Mouse (Mus musculus) forebrain, embryonic 16.5 days (tissue): ENCODE results near the gene Bcl2. TPM values are rescaled to one million over a fixed set of nuclear protein-coding genes. Genes with fewer than 3 reads are reported as not detected.

Source experiments
- ATAC-seq: fragments of 200-750 bp; cut with Nextera tagmentation; 2 replicates; pipeline ENCODE4 v1.8.0; 2017; ENCODE audit warnings: mild to moderate bottlenecking, moderate library complexity
- H3K27ac ChIP-seq: fragments of 300-500 bp; sonication (generic); 2 replicates; pipeline ENCODE4 v1.5.1; 2014; ENCODE audit warnings: low read length, control low read depth
- H3K27me3 ChIP-seq: fragments of 300-500 bp; sonication (generic); replicated peaks from 2 replicates; pipeline ENCODE4 v1.6.1; 2014; ENCODE audit warnings: low read length; ENCODE audit not compliant: control insufficient read depth, insufficient read depth
- H3K36me3 ChIP-seq: fragments of 300-500 bp; sonication (generic); 2 replicates; pipeline ENCODE4 v1.6.1; 2014; ENCODE audit not compliant: control insufficient read depth, insufficient read depth
- H3K4me1 ChIP-seq: fragments of 300-500 bp; sonication (generic); replicated peaks from 2 replicates; pipeline ENCODE4 v1.6.1; 2014; ENCODE audit warnings: low read length; ENCODE audit not compliant: control insufficient read depth, insufficient read depth
- H3K4me2 ChIP-seq: fragments of 300-500 bp; sonication (generic); 2 replicates; pipeline ENCODE4 v1.6.1; 2014; ENCODE audit warnings: mild to moderate bottlenecking, low read length, control low read depth
- H3K4me3 ChIP-seq: fragments of 300-500 bp; sonication (generic); replicated peaks from 2 replicates; pipeline ENCODE4 v1.5.1; 2014; ENCODE audit warnings: mild to moderate bottlenecking, low read length, control low read depth
- H3K9ac ChIP-seq: fragments of 300-500 bp; sonication (generic); replicated peaks from 2 replicates; pipeline ENCODE4 v1.6.1; 2014; ENCODE audit warnings: low read depth, low read length, control low read depth
- H3K9me3 ChIP-seq: fragments of 300-500 bp; sonication (generic); 2 replicates; pipeline ENCODE4 v1.6.1; 2016; ENCODE audit warnings: low read length; ENCODE audit not compliant: control insufficient read depth
- WGBS: fragments of 180-500 bp; shearing (Covaris S2); extraction: QIAGEN DNeasy Blood & Tissue Kit; methylation state at CpG from one replicate; pipeline ENCODE4 v1.1.7; 2014; 5-methylcytosine and 5-hydroxymethylcytosine counted together
- polyA plus RNA-seq: library from polyadenylated mRNA; unstranded; fragments of >200 nt; fragmentation: Nextera tagmentation; extraction: Ambion mirVana; gene quantifications from 2 replicates; pipeline ENCODE4 v1.2.1, GENCODE M21; 2015

The Bcl2 gene
- polyA plus RNA-seq, 1 experiment from 2014 or later, result 13.7 TPM

DNA sequence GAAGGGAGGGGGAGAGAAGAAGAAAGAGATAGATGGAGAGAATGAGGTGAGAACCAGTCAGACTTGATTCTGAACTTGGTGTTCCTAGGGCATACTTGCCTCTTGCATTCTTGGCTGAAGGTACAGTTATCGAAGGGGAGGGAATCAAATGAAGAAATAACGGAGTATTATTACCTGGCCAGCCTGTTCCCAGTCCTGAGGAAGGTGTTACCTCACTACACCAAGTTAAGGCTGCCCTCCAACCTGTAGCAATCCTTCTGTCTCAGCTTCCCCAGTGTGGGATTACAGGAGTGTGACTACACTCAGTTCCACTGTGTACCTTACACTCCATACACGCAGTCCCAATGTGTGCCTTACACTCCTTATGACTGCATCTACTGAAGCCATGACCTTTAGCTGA lies 151.3 kb downstream of the Bcl2 start:
- Histone ChIP-seq H3K27me3 (no peaks in the 10 kb centered on the region), H3K4me2 (no peak overlapping the region), H3K4me3 (no peak overlapping the region), H3K9me3 (no peaks in the 10 kb centered on the region), H3K4me1 (no peaks in the 10 kb centered on the region; the same call in 1 of the 2 replicates), H3K27ac (no peak overlapping the region), H3K9ac (no peak overlapping the region), H3K36me3 (no peaks in the 10 kb centered on the region)
- WGBS, result 96% methylated on average over 3 of the region's 3 CpGs
- no peak for ATAC-seq

DNA sequence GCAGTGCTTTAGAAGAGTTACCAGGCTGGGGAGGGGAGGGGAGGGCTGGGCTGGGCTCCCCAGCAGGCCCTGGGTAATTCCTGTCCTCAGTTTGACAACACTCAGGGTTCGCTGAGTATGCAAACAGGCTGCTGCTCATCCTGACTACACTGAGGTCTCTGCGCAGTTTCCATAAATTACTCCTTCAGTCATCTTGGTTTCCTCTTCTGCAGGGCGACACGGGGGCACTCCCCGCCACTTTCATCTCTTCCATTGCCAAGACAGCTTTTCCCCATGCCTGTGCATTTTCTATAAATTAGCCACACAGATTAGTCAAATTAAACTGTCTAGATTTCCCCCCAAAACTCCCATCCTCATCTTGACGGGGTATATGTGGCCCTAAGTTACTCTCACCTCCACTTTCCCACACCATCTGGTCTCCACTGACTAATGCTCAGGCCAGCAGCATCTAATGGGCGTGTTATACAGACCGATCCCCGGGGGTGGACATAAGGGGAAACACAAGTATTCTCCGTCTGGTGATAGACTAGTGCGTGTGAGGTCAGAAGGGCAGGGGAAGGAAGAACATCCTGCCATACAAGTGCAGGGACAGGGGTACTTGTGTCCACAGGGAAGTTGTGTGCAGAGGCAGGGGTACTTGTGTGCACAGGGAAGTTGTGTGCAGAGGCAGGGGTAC lies 152.9 kb downstream of the Bcl2 start:
- Histone ChIP-seq H3K36me3 (no peaks in the 10 kb centered on the region), H3K4me1 (no peaks in the 10 kb centered on the region; the same call in 1 of the 2 replicates), H3K4me3 (no peak overlapping the region), H3K9ac (no peak overlapping the region), H3K4me2 (no peak overlapping the region), H3K27me3 (no peaks in the 10 kb centered on the region), H3K9me3 (no peaks in the 10 kb centered on the region), H3K27ac (no peak overlapping the region)
- 74% methylated on average over 11 of the region's 11 CpGs for WGBS
- ATAC-seq, result no peak

DNA sequence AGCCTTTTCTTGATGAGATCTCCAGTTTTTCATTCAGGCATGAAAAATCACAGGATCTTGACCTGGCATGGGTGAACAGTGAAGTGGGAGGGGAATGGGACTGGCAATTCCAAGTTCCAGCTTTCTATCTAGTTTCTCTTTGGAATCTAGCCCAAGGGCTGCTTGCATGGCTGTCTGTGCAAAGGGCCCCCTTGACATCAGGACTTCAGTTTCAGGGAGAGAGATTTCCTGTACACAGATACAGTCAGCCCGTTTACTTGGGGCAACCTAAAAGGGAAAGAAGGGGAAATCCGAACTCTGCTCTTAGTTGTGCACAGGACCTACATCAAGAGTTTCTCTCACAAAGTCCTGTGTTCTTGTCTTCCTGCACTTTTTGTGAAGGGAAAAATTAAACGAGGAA lies 154.0 kb downstream of the Bcl2 start:
- Histone ChIP-seq H3K4me1 (no peaks in the 10 kb centered on the region), H3K27ac (no peak overlapping the region), H3K4me2 (no peak overlapping the region), H3K36me3 (no peaks in the 10 kb centered on the region), H3K9ac (no peak overlapping the region), H3K9me3 (no peaks in the 10 kb centered on the region), H3K27me3 (no peaks in the 10 kb centered on the region), H3K4me3 (no peak overlapping the region)
- 64% methylated on average over 3 of the region's 3 CpGs for WGBS
- no peak for ATAC-seq

DNA sequence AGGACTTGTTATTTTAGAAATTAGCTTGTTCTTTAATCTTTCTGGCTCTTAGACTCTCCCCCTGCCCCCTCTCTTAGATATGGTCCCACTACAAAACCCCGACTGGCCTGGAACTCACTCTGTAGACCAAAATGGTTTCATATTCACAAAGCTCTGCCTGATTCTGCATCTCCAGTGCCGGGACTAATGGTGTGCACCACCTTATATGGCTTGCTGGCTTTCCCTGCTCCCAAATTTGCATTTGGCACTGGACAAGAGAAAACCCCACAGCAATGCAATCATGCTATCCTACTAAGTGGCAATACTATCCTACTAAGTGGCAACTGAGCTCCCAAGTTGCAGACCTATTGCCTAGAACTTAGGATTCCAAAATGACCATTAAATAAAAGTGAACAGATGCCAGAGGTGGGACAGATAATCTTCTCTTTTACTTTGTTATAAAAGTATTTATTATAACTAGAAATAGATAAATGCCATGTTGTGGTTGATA lies 154.9 kb downstream of the Bcl2 start:
- Histone ChIP-seq H3K27me3 (no peaks in the 10 kb centered on the region), H3K9ac (no peak overlapping the region), H3K4me1 (no peaks in the 10 kb centered on the region), H3K36me3 (no peaks in the 10 kb centered on the region), H3K4me2 (no peak overlapping the region), H3K27ac (no peak overlapping the region), H3K4me3 (no peak overlapping the region), H3K9me3 (no peaks in the 10 kb centered on the region)
- WGBS, result 81% methylated on average over 2 of the region's 2 CpGs
- ATAC-seq, result no peak

DNA sequence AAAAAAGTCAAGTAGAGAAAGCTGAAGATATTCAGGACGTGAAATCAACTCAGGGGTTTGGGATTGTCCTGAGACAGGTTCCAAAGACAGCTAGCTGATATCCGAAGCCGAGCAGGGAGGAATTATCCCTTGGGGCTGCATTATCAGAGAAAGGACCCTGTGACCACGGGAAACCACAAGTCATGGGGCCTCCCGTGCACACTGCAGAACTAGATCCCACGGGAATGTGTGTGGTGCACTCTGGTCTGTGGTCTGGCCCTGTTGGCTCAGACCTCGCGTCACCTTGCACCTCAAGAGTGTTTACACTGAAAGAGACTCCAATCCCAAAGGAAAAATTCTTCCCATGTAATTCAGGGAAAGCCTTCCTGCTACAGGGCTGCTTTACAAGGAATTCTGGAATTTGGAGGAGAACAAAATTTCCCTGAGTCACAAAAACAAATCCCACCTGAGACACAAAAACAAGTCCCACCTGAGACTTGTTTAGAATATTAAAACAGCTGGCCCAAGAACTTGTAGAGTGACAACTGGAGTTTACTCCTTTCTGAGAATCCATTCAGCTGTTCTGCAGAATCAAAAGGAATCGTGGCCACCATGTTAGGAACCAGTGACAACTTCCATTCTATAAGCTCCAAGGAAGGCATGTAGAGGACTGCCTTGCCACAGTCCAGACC lies 158.4 kb downstream of the Bcl2 start:
- H3K4me2 ChIP-seq, result no peak overlapping the region

DNA sequence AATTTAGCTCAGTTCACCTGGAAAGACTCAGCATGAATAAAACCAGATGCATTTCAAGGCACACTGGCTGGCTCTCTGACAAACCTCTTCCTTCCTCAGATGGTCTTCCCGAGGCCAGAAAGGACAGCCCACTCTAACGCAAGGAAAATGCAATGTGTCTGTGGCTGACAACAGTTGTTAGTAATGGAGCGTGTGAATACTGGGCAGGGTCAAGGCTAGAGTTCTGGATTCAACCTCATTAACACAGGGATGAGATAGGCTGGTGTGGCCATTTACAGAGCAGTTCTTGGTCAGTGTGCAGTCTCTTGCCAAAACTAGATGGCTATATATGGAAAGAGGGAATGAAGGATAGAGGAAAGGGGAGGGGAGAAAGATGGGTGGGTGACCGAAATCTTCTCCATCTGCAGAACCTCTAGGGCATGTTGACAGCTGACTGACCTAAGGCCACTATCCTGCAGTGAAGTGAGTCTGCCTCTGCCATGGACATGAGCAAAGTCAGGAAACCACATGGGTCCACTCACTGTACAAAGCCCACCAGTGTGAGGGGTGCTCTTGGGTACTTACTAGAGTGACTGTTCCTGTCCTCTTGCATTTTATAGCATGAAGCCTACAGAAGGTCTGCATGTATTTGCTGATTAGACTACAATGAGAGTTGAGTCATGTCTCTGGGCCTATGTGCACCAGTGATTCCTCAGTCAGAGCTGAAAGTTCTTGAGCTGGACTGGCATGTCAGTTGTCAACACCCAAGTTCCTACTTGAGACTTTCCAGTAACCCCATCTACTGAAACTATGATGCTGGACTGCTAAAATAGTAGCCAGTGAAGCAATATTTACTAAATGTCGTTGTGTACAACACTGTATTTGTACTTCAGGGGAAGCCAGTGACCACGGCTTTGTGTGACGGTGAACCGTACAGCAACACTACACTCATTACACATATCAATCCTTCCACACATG lies 159.9 kb downstream of the Bcl2 start:
- H3K27ac ChIP-seq, result no peak overlapping the region
- H3K4me2 ChIP-seq, result no peak overlapping the region
- no peaks in the 10 kb centered on the region for H3K9me3 ChIP-seq
- no peak overlapping the region for H3K4me3 ChIP-seq
- no peaks in the 10 kb centered on the region for H3K27me3 ChIP-seq
- peaks cover 10% of the 10 kb centered on the region for H3K4me1 ChIP-seq
- H3K9ac ChIP-seq, result no peak overlapping the region
- WGBS, result 92% methylated on average over 8 of the region's 8 CpGs
- ATAC-seq, result no peak
- H3K36me3 ChIP-seq, result no peaks in the 10 kb centered on the region

More for the DNA sequence above, 158.4 kb downstream of the Bcl2 start:
- H3K9ac ChIP-seq, result no peak overlapping the region
- H3K27me3 ChIP-seq, result no peaks in the 10 kb centered on the region
- H3K36me3 ChIP-seq, result no peaks in the 10 kb centered on the region
- H3K9me3 ChIP-seq, result no peaks in the 10 kb centered on the region
- H3K27ac ChIP-seq, result no peak overlapping the region
- WGBS, result 87% methylated on average over 9 of the region's 9 CpGs
- ATAC-seq, result no peak
- no peak overlapping the region for H3K4me3 ChIP-seq
- H3K4me1 ChIP-seq, result peaks cover 10% of the 10 kb centered on the region

DNA sequence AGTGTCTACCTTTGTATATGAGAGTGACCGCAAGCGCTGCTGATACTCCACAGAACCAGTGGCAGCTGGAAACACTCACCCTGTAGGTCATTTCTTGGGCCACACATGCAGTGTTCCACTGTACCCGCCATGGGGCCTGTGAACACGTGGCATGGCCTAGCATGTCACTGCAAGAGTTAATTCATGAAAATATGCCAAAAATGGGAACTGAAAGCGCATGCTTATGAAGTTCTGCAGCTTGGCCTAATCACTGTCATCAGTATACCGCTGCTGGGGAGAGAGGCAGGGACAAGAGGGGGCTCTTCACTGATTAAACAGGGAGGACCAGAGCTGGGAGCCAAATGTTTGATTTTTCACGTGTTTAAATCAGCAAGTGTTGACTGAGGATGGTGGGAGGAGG lies 161.2 kb downstream of the Bcl2 start:
- no peak overlapping the region for H3K27ac ChIP-seq
- H3K9me3 ChIP-seq, result no peaks in the 10 kb centered on the region
- ATAC-seq, result peak; percentile 56
- WGBS, result 69% methylated on average over 7 of the region's 7 CpGs
- H3K27me3 ChIP-seq, result no peaks in the 10 kb centered on the region
- peaks cover 10% of the 10 kb centered on the region for H3K4me1 ChIP-seq
- no peak overlapping the region for H3K4me3 ChIP-seq
- H3K4me2 ChIP-seq, result no peak overlapping the region
- no peaks in the 10 kb centered on the region for H3K36me3 ChIP-seq
- H3K9ac ChIP-seq, result no peak overlapping the region

DNA sequence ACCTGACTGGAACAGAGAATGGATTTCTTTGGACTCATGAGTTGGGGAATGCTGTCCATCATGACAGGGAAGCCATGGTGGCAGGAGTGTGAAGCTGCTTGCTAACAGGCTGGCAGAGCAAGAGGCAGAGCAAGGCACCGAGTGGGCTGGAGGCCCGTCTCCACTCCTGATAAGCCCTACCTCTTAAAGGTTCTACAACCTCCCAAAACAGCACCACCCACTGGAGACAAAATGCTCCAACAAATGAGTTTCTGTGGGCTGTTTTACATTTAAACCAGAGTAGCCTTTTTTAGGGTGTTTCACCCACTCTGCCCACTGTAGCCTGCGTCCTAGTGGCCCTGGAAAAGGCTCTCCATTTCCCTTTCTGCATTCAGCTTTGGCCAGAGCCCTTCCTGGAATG lies 163.5 kb downstream of the Bcl2 start:
- 81% methylated on average over 3 of the region's 3 CpGs for WGBS
- no peak overlapping the region for H3K4me3 ChIP-seq
- peaks cover 10% of the 10 kb centered on the region for H3K4me1 ChIP-seq
- ATAC-seq, result no peak
- no peak overlapping the region for H3K4me2 ChIP-seq
- H3K9ac ChIP-seq, result no peak overlapping the region
- H3K27me3 ChIP-seq, result no peaks in the 10 kb centered on the region
- H3K27ac ChIP-seq, result no peak overlapping the region
- H3K9me3 ChIP-seq, result no peaks in the 10 kb centered on the region
- H3K36me3 ChIP-seq, result no peaks in the 10 kb centered on the region

DNA sequence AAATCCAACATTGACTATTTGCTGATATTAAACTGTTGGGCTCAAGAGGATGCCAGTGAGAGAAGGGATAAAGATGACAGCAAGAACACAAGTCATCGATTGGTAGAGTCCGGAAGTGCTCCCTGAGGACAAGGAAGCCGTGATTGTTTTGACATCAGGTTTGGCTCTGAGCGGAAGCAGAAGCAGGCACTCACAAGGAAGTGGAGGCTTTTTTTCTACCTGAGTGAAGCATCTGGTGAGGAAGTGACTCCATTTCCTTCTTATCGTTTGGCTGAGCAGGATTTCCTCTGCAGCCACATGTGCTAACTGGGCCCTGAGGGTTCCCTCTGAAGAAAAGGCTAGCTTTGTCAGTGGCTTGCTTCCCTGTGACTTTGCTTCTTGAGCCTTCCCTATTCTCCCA lies 165.0 kb downstream of the Bcl2 start:
- Histone ChIP-seq H3K9ac (no peak overlapping the region), H3K27ac (no peak overlapping the region), H3K4me1 (peaks cover 10% of the 10 kb centered on the region), H3K4me3 (no peak overlapping the region), H3K9me3 (no peaks in the 10 kb centered on the region), H3K36me3 (no peaks in the 10 kb centered on the region), H3K27me3 (no peaks in the 10 kb centered on the region), H3K4me2 (no peak overlapping the region)
- WGBS, result 88% methylated on average over 5 of the region's 5 CpGs
- no peak for ATAC-seq
